Mouse (Mus musculus) thymus, postnatal 4 days (tissue): ENCODE measurements around the gene Slc22a20.

Experiments
- DNase-seq: peaks from one replicate; pipeline ENCODE4 v3.0.0; 2021

The Slc22a20 gene

GRCm38 (mm10) chr19:5922119-5922942 is 63.6 kb downstream of the Slc22a20 start:
- DNase-seq = no peak

DNA sequence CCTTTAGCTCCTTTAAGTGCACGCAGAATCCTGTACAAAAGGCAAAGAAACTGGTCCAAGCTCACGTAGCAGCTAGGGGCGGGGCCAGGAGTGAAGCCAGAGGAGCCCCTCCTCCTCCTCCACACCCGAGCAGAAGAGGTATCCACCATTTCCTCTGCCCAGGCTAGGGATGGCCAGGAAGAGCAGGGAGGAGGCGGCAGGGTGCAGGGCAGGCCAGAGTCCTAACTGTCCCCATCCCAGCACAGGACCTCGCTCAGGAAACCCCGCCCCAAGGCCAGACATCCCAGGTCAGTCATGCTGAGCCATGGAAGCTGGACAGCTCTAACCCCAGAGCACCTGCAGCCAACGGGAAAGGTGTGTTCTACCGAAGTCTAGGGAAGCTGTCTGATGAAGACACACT is 64.2 kb downstream of the Slc22a20 start:
- no peak for DNase-seq
